Mouse (Mus musculus): ENCODE measurements around the gene Ugt1a10. TPM values are rescaled to one million over a fixed set of nuclear protein-coding genes. Genes with fewer than 3 reads are reported as not detected.
A peak's percentile ranks its signal among the peaks of the same experiment; 100 is the strongest.
"Not testable (repeated sequence)": the region's sequence is repeated elsewhere in the genome, so short reads cannot be mapped to it uniquely, and the experiment has no call there.

Ugt1a10 gene
- polyA plus RNA-seq, 1 experiment, result not detected

- H3K27ac ChIP-seq (replicated peaks; ENCODE audit: low read depth, low read length), result not testable (repeated sequence)
These were observed 88.9 kb downstream of the Ugt1a10 start for GRCm38 (mm10) chr1:88143966-88144675.

GRCm38 (mm10) chr1:88145278-88145677 lies 90.1 kb downstream of the Ugt1a10 start:
- not testable (repeated sequence) for H3K4me3 ChIP-seq (ENCODE audit: insufficient read depth, low read depth, low read length); H3K4me1 ChIP-seq (ENCODE audit: control insufficient read depth, insufficient read depth, insufficient read length, low read length); H3K27ac ChIP-seq (replicated peaks; ENCODE audit: low read depth, low read length)

More at GRCm38 (mm10) chr1:88143966-88144675, 88.9 kb downstream of the Ugt1a10 start:
- not testable (repeated sequence) for H3K4me3 ChIP-seq (ENCODE audit: insufficient read depth, low read depth, low read length); H3K4me1 ChIP-seq (ENCODE audit: control insufficient read depth, insufficient read depth, insufficient read length, low read length)

GRCm38 (mm10) chr1:88150133-88150532 lies 94.9 kb downstream of the Ugt1a10 start:
- H3K27ac ChIP-seq (replicated peaks; ENCODE audit: low read depth, low read length); H3K4me3 ChIP-seq (ENCODE audit: insufficient read depth, low read depth, low read length); H3K4me1 ChIP-seq (ENCODE audit: control insufficient read depth, insufficient read depth, insufficient read length, low read length): not testable (repeated sequence)

GRCm38 (mm10) chr1:88158430-88158829 lies 103.2 kb downstream of the Ugt1a10 start:
- Histone ChIP-seq H3K4me1 (ENCODE audit: control insufficient read depth, insufficient read depth, insufficient read length, low read length) (no peaks in the 10 kb centered on the region), H3K4me3 (ENCODE audit: insufficient read depth, low read depth, low read length) (no peak overlapping the region), H3K27ac (replicated peaks; ENCODE audit: low read depth, low read length) (no peak overlapping the region)

- Histone ChIP-seq H3K4me3 (ENCODE audit: insufficient read depth, low read depth, low read length) (no peak within 1 kb of the TSS), H3K27ac (replicated peaks; ENCODE audit: low read depth, low read length) (no peak within 1 kb of the TSS), H3K4me1 (ENCODE audit: control insufficient read depth, insufficient read depth, insufficient read length, low read length) (no peaks in the 10 kb centered on the region)
These were observed 110.5 kb downstream of the Ugt1a10 start, which contains the start of gene Ugt1a5 for GRCm38 (mm10) chr1:88165711-88166110. Gene Ugt1a5 (plus strand): TSS chr1:88166012.

GRCm38 (mm10) chr1:88172190-88172589 lies 117.0 kb downstream of the Ugt1a10 start:
- not testable (repeated sequence) for H3K4me3 ChIP-seq (ENCODE audit: insufficient read depth, low read depth, low read length); H3K27ac ChIP-seq (replicated peaks; ENCODE audit: low read depth, low read length); H3K4me1 ChIP-seq (ENCODE audit: control insufficient read depth, insufficient read depth, insufficient read length, low read length)

- Histone ChIP-seq H3K4me3 (ENCODE audit: insufficient read depth, low read depth, low read length) (no peak overlapping the region), H3K4me1 (ENCODE audit: control insufficient read depth, insufficient read depth, insufficient read length, low read length) (no peaks in the 10 kb centered on the region), H3K27ac (replicated peaks; ENCODE audit: low read depth, low read length) (no peak overlapping the region)
These were observed 124.5 kb downstream of the Ugt1a10 start for GRCm38 (mm10) chr1:88179657-88180056.

- Histone ChIP-seq H3K4me3 (ENCODE audit: insufficient read depth, low read depth, low read length) (no peak overlapping the region), H3K4me1 (ENCODE audit: control insufficient read depth, insufficient read depth, insufficient read length, low read length) (no peaks in the 10 kb centered on the region)
These were observed 131.2 kb downstream of the Ugt1a10 start for GRCm38 (mm10) chr1:88186325-88186935.

GRCm38 (mm10) chr1:88192136-88192535 lies 136.9 kb downstream of the Ugt1a10 start:
- Histone ChIP-seq H3K27ac (replicated peaks; ENCODE audit: low read depth, low read length) (no peak overlapping the region), H3K4me3 (ENCODE audit: insufficient read depth, low read depth, low read length) (no peak overlapping the region)

More at GRCm38 (mm10) chr1:88186325-88186935, 131.2 kb downstream of the Ugt1a10 start:
- no peak overlapping the region for H3K27ac ChIP-seq (replicated peaks; ENCODE audit: low read depth, low read length)

GRCm38 (mm10) chr1:88195687-88196086 lies 140.5 kb downstream of the Ugt1a10 start:
- H3K4me3 ChIP-seq (ENCODE audit: insufficient read depth, low read depth, low read length), result no peak overlapping the region
- H3K27ac ChIP-seq (replicated peaks; ENCODE audit: low read depth, low read length), result no peak overlapping the region
- H3K4me1 ChIP-seq (ENCODE audit: control insufficient read depth, insufficient read depth, insufficient read length, low read length), result no peaks in the 10 kb centered on the region

More at GRCm38 (mm10) chr1:88192136-88192535, 136.9 kb downstream of the Ugt1a10 start:
- no peaks in the 10 kb centered on the region for H3K4me1 ChIP-seq (ENCODE audit: control insufficient read depth, insufficient read depth, insufficient read length, low read length)

GRCm38 (mm10) chr1:88197443-88197842 lies 142.3 kb downstream of the Ugt1a10 start:
- no peaks in the 10 kb centered on the region for H3K4me1 ChIP-seq (ENCODE audit: control insufficient read depth, insufficient read depth, insufficient read length, low read length)
- H3K4me3 ChIP-seq (ENCODE audit: insufficient read depth, low read depth, low read length), result no peak overlapping the region
- H3K27ac ChIP-seq (replicated peaks; ENCODE audit: low read depth, low read length), result no peak overlapping the region

GRCm38 (mm10) chr1:88199996-88200395 lies 144.8 kb downstream of the Ugt1a10 start:
- Histone ChIP-seq H3K4me1 (ENCODE audit: control insufficient read depth, insufficient read depth, insufficient read length, low read length) (no peaks in the 10 kb centered on the region), H3K4me3 (ENCODE audit: insufficient read depth, low read depth, low read length) (no peak overlapping the region), H3K27ac (replicated peaks; ENCODE audit: low read depth, low read length) (no peak overlapping the region)

- H3K27ac ChIP-seq (replicated peaks; ENCODE audit: low read depth, low read length), result no peak within 1 kb of the TSS
- H3K4me1 ChIP-seq (ENCODE audit: control insufficient read depth, insufficient read depth, insufficient read length, low read length), result no peaks in the 10 kb centered on the region
- no peak within 1 kb of the TSS for H3K4me3 ChIP-seq (ENCODE audit: insufficient read depth, low read depth, low read length)
These were observed 145.3 kb downstream of the Ugt1a10 start, which contains the start of gene Ugt1a2 for GRCm38 (mm10) chr1:88200456-88200855. Gene Ugt1a2 (plus strand): TSS chr1:88200601.

- H3K27ac ChIP-seq (replicated peaks; ENCODE audit: low read depth, low read length), result no peak within 1 kb of the TSS
- H3K4me1 ChIP-seq (ENCODE audit: control insufficient read depth, insufficient read depth, insufficient read length, low read length), result no peaks in the 10 kb centered on the region
These were observed 150.2 kb downstream of the Ugt1a10 start, which contains the start of gene Dnajb3 for GRCm38 (mm10) chr1:88205294-88205922. Gene Dnajb3 (minus strand): TSS chr1:88205782.

GRCm38 (mm10) chr1:88206843-88207479 lies 151.8 kb downstream of the Ugt1a10 start:
- no peak overlapping the region for H3K27ac ChIP-seq (replicated peaks; ENCODE audit: low read depth, low read length)
- H3K4me3 ChIP-seq (ENCODE audit: insufficient read depth, low read depth, low read length), result no peak overlapping the region
- H3K4me1 ChIP-seq (ENCODE audit: control insufficient read depth, insufficient read depth, insufficient read length, low read length), result no peaks in the 10 kb centered on the region

More at GRCm38 (mm10) chr1:88205294-88205922, 150.2 kb downstream of the Ugt1a10 start, which contains the start of gene Dnajb3:
- peak within 1 kb of the TSS; percentile 71 for H3K4me3 ChIP-seq (ENCODE audit: insufficient read depth, low read depth, low read length)
